Mouse (Mus musculus) layer of hippocampus, postnatal 25 days (tissue): Measurements from ENCODE around the gene Dhx57. TPM values are rescaled to one million over a fixed set of nuclear protein-coding genes. Genes with fewer than 3 reads are reported as not detected.

Source experiments
- DNase-seq, 2 experiments: peaks; one replicate each; pipeline ENCODE4 v3.0.0; 2022; ENCODE audit warnings: mixed read lengths in 2 of 2, low spot score in 1 of 2; ENCODE audit errors: extremely low spot score in 1 of 2
- total RNA-seq, 2 experiments: library from RNA; stranded (reverse); gene quantifications; 2 replicates each; pipeline ENCODE4 v1.2.3; 2021

Gene Dhx57
- total RNA-seq, 2 experiments from 2014 or later, result 35.2 to 39.9 TPM

GRCm38 (mm10) chr17:80206301-80206670 is 84.0 kb downstream of the Dhx57 start:
- peak in 1 of 2 experiments; percentile 31 for DNase-seq

- DNase-seq, result no peak
These were observed 84.6 kb downstream of the Dhx57 start for GRCm38 (mm10) chr17:80205657-80206056.

- DNase-seq, result no peak
These were observed 91.0 kb downstream of the Dhx57 start for GRCm38 (mm10) chr17:80199160-80199778.

DNA sequence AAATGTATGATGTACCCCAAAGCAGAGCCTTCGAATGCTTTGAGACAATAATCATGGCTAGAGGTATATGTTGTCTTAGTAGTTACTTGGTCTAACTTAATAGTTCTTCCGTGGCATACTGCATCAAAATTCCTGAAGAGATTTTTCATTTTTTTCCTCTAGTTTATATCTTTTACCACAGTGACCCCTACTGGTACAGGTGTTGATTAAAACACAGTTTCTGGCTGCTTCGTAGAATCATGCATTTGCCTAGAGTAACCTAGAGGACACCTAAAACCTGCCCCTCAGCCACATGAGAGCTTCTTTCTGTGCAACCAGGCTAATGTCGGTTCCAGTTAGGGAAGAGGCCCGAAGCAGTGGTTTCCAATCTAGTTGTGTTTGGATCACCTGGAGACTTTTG is 97.2 kb downstream of the Dhx57 start:
- DNase-seq, result no peak

Other genes starting within 250 kb of the Dhx57 start
- gene Hnrnpll, start 228.1 kb downstream of the Dhx57 start, total RNA-seq, result 10 to 100 TPM; 57.1 to 64.1 TPM
- 1 to 10 TPM; 3.7 to 4.1 TPM for gene Galm, start 163.0 kb downstream of the Dhx57 start, total RNA-seq
- 100 to 1,000 TPM; 108 to 115 TPM for gene Srsf7, start 83.2 kb downstream of the Dhx57 start, total RNA-seq
- gene Ttc39d, start 83.0 kb downstream of the Dhx57 start, total RNA-seq, result under 1 TPM; 0.12 to 0.42 TPM
- 1 to 10 TPM; 4.8 to 5.9 TPM for gene Gemin6, start 66.0 kb downstream of the Dhx57 start, total RNA-seq
- 10 to 100 TPM; 17.0 to 19.1 TPM for gene Morn2, start 273 bp downstream of the Dhx57 start, total RNA-seq
- gene Arhgef33, start 16.9 kb upstream of the Dhx57 start, total RNA-seq, result 1 to 10 TPM; 1.9 to 3.1 TPM
- 1 to 10 TPM; 1.8 to 3.0 TPM for gene Gm10190, start 83.1 kb upstream of the Dhx57 start, total RNA-seq
- gene Sos1, start 190.0 kb upstream of the Dhx57 start, total RNA-seq, result 10 to 100 TPM; 31.6 to 34.3 TPM